Mouse (Mus musculus) stomach, postnatal 0 days (tissue): ENCODE results near the gene Tbca. TPM values are rescaled to one million over a fixed set of nuclear protein-coding genes. Genes with fewer than 3 reads are reported as not detected.
A peak's percentile ranks its signal among the peaks of the same experiment; 100 is the strongest.

ENCODE experiments used
- ATAC-seq: fragments of 200-750 bp; cut with Nextera tagmentation; 2 replicates; pipeline ENCODE4 v1.8.0; 2017; ENCODE audit not compliant: low FRiP score, low TSS enrichment
- DNase-seq: peaks from one replicate; pipeline ENCODE4 v3.0.0-alpha.2; 2016; ENCODE audit warnings: low spot score
- H3K27ac ChIP-seq: fragments of 300-500 bp; sonication (generic); replicated peaks from 2 replicates; pipeline ENCODE4 v1.5.1; 2014; ENCODE audit warnings: mild to moderate bottlenecking, control low read depth
- H3K27me3 ChIP-seq: fragments of 300-500 bp; sonication (generic); 2 replicates; pipeline ENCODE4 v1.6.1; 2014; ENCODE audit warnings: low read length; ENCODE audit not compliant: control insufficient read depth, insufficient read depth
- H3K36me3 ChIP-seq: fragments of 300-500 bp; sonication (generic); 2 replicates; pipeline ENCODE4 v1.6.1; 2014; ENCODE audit warnings: low read length, mixed read lengths; ENCODE audit not compliant: control insufficient read depth, insufficient read depth
- H3K4me1 ChIP-seq: fragments of 300-500 bp; sonication (generic); replicated peaks from 2 replicates; pipeline ENCODE4 v1.6.1; 2014; ENCODE audit warnings: antibody characterized with exemption; ENCODE audit not compliant: control insufficient read depth, insufficient read depth
- H3K4me2 ChIP-seq: fragments of 300-500 bp; sonication (generic); replicated peaks from 2 replicates; pipeline ENCODE4 v1.6.1; 2014; ENCODE audit warnings: low read depth, mild to moderate bottlenecking, control low read depth, moderate library complexity
- H3K4me3 ChIP-seq: fragments of 300-500 bp; sonication (generic); 2 replicates; pipeline ENCODE4 v1.5.1; 2014; ENCODE audit warnings: low read depth, low read length, control low read depth
- H3K9ac ChIP-seq: fragments of 300-500 bp; sonication (generic); 2 replicates; pipeline ENCODE4 v1.6.1; 2014; ENCODE audit warnings: mild to moderate bottlenecking, low read length, control low read depth, mixed read lengths
- H3K9me3 ChIP-seq: fragments of 300-500 bp; sonication (generic); 2 replicates; pipeline ENCODE4 v1.6.1; 2016; ENCODE audit warnings: low read length; ENCODE audit not compliant: control insufficient read depth
- CTCF ChIP-seq: IDR thresholded peaks from 2 replicates; pipeline ENCODE4 v1.5.1; 2016; ENCODE audit warnings: antibody characterized with exemption, low read depth, mild to moderate bottlenecking, moderate library complexity
- EP300 ChIP-seq: optimal IDR thresholded peaks from 2 replicates; pipeline ENCODE3; 2016; ENCODE audit warnings: antibody characterized with exemption
- WGBS: fragments of 180-500 bp; shearing (Covaris S2); extraction: QIAGEN DNeasy Blood & Tissue Kit; methylation state at CpG from one replicate; pipeline ENCODE4 v1.1.7; 2014; 5-methylcytosine and 5-hydroxymethylcytosine counted together
- polyA plus RNA-seq: library from polyadenylated mRNA; unstranded; fragments of >200 nt; fragmentation: Nextera tagmentation; extraction: Ambion mirVana; gene quantifications from 2 replicates; pipeline ENCODE4 v1.2.1, GENCODE M21; 2015

Tbca gene
- polyA plus RNA-seq, 1 experiment from 2014 or later = 217 TPM

DNA sequence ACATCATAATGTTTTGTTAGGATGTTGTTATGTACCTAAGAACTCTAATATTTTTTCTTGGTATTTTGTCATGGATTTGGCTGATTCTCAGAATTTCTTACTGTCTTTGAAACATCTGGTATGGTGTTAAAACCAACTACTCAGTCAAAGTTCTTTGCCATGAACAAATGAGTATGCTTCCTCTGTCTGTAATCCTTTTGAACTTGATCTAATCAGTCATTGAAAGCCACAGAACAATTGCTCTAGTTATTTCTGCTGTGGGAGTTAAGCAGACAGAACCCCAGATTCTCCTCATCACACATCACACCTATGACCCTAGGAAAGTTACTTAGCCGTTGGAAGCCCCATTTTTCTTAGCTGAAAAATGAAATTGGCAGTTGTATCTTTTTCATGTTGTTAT is 6.0 kb downstream of the Tbca start:
- ATAC-seq (no peak), DNase-seq (no peak)
- H3K9me3 ChIP-seq = no peaks in the 10 kb centered on the region
- H3K36me3 ChIP-seq = no peaks in the 10 kb centered on the region
- no peaks in the 10 kb centered on the region for H3K27me3 ChIP-seq
- no peak overlapping the region for H3K4me3 ChIP-seq
- H3K9ac ChIP-seq = no peak overlapping the region
- H3K4me1 ChIP-seq = no peaks in the 10 kb centered on the region
- WGBS = 44% methylated on average over 1 of the region's 1 CpGs
- no peak for TF ChIP-seq CTCF
- no peak for TF ChIP-seq EP300
- H3K4me2 ChIP-seq = no peak overlapping the region
- no peak overlapping the region for H3K27ac ChIP-seq

DNA sequence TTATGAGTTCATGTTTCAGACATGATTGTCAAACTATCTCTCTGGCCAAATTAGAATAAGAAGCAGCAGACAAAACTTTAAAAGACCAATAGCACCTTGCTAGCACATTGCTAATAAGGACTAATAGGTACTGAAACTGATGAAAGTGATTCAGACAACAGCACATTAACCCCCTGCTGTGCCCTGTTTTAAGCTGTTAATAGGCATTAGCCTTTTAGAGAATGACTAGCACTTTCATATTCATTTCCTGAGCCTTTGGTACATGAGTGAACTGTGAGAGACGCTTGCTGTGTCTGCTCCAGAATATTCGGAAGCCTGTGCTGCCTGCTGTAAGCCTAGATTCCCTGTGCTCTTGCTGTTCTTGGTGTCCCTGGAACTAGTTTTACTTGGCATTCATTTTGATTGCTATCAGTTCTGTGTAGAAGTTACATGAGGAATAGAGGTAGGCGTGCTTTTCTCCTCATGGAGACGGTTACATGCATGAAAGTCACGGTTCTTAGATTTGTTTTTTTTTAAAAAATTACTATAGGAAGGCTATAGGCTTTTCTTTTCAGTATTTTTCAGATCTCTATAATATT is 14.9 kb downstream of the Tbca start:
- 85% methylated on average over 5 of the region's 5 CpGs for WGBS
- Histone ChIP-seq H3K27ac (no peak overlapping the region), H3K4me1 (no peaks in the 10 kb centered on the region), H3K9ac (no peak overlapping the region), H3K4me3 (no peak overlapping the region), H3K9me3 (no peaks in the 10 kb centered on the region), H3K36me3 (no peaks in the 10 kb centered on the region), H3K27me3 (no peaks in the 10 kb centered on the region), H3K4me2 (no peak overlapping the region)
- ATAC-seq = no peak
- no peak for DNase-seq
- no peak for TF ChIP-seq CTCF
- no peak for TF ChIP-seq EP300

DNA sequence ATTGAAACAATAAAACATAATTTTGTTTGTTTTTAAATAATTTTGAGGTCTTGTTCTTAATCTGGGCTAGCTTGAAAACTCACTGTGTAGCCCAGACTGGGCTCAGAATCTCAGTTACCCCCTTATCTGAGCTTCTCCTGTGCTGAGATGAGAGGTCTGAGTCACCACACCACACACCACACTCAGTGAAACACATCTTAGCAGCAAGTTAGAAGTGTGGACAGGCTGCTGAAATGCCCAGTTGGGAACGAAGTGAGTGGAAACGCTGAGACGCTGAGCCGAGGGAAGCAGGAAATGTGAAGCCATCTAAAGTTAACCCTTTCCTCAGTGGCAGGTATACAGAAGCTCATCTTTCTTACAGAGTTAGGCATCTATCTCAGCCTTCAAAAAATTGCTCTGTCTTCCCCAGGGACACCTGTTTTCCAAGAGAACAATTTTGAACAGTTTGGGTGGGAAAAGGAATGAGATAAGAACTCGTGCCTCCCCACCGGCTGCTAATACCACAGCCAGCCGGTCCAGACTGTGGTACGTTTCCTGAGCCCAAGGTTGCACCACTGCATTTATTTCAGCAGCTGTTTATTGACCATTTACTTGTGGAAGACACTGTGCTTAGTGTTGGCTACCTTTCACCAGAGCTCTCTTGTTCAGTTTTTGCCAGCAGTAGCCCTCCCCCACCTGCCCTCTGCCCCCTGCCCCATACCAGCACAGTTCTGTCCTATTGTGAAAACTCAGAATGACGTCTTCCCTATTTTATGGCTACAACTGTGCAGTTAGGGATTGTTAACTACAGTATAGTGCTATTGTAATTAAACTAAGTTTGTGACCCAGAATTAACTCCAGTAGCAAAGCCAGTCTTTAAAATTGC is 17.8 kb downstream of the Tbca start:
- no peak for TF ChIP-seq EP300
- no peak for TF ChIP-seq CTCF

DNA sequence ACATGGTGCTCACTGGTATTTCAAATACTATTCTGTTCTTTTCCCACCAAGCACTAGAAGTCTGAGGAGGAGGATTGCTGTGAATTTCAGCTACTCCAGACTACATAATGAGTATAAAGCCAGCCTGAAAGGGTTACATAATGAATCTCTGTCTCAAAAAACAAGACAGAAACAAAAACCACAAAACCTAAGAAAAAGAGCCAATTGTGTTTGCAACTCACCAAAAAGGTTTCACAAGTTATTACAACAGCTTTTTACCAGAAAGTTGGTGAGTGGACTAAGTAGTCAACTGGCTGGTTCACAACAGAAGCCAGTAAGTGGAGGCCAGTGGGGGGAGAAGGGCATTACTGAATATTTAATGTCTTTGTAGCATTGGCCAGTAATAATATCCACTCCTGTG is 19.9 kb downstream of the Tbca start:
- Histone ChIP-seq H3K27ac (no peak overlapping the region), H3K27me3 (no peaks in the 10 kb centered on the region), H3K9ac (no peak overlapping the region), H3K9me3 (no peaks in the 10 kb centered on the region), H3K4me2 (no peak overlapping the region), H3K36me3 (no peaks in the 10 kb centered on the region), H3K4me3 (no peak overlapping the region), H3K4me1 (no peaks in the 10 kb centered on the region)
- no peak for DNase-seq
- no peak for ATAC-seq
- TF ChIP-seq EP300 (no peak), CTCF (no peak)

More for the DNA sequence above, 17.8 kb downstream of the Tbca start:
- H3K4me3 ChIP-seq = no peak overlapping the region
- H3K27ac ChIP-seq = no peak overlapping the region
- no peak overlapping the region for H3K9ac ChIP-seq
- H3K4me2 ChIP-seq = no peak overlapping the region
- no peaks in the 10 kb centered on the region for H3K4me1 ChIP-seq
- H3K36me3 ChIP-seq = no peaks in the 10 kb centered on the region
- no peaks in the 10 kb centered on the region for H3K27me3 ChIP-seq
- no peak for DNase-seq
- no peaks in the 10 kb centered on the region for H3K9me3 ChIP-seq
- 46% methylated on average over 9 of the region's 9 CpGs for WGBS
- ATAC-seq = no peak

DNA sequence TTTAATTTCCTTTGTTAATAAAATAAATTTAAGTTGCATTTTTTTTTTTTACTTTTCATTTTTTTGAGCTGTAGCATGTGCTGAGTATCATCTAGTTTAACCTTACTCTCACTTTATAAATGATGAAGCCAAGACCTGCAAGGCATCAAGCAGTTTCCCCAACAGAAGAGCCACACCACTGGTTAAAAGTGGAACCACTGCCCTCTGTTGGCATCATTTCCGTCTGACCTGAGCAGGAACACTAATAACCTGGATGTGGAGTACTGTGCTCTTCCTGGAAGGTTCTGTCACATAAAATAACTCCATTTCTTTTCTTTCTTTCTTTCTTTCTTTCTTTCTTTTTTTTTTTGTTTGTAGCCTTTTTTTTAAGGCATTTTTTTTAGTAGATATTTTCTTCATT is 21.0 kb downstream of the Tbca start:
- Histone ChIP-seq H3K27ac (no peak overlapping the region), H3K4me1 (no peaks in the 10 kb centered on the region), H3K4me2 (no peak overlapping the region), H3K9ac (no peak overlapping the region), H3K4me3 (no peak overlapping the region), H3K27me3 (no peaks in the 10 kb centered on the region), H3K36me3 (no peaks in the 10 kb centered on the region), H3K9me3 (no peaks in the 10 kb centered on the region)
- DNase-seq (no peak), ATAC-seq (no peak)
- WGBS = 68% methylated on average over 1 of the region's 1 CpGs
- TF ChIP-seq CTCF (peak; percentile 49), EP300 (no peak)

DNA sequence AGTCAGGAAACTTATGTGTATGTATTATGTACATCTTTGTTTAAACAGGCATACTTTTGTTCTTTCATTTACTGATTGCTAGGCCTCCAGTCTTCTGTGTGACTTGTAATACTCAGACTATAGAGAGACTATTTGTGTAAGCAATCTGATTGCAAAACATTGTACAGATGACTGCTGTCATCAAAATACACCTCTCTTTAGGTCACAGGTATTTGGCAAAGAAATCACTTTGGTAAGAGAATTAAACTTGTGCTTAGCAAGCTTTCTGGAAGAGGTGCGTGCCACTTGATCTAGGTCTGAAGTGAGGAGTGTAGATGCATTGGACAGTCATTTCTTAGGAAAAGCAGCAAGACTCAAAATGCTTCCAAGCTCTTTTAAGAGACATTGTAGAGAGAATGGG is 22.7 kb downstream of the Tbca start:
- Histone ChIP-seq H3K4me2 (no peak overlapping the region), H3K36me3 (no peaks in the 10 kb centered on the region), H3K4me3 (no peak overlapping the region), H3K9ac (no peak overlapping the region), H3K27me3 (no peaks in the 10 kb centered on the region), H3K4me1 (no peaks in the 10 kb centered on the region), H3K27ac (no peak overlapping the region), H3K9me3 (no peaks in the 10 kb centered on the region)
- ATAC-seq (no peak), DNase-seq (no peak)
- TF ChIP-seq CTCF = no peak
- no peak for TF ChIP-seq EP300
- 92% methylated on average over 1 of the region's 1 CpGs for WGBS
